Mouse (Mus musculus) frontal cortex, postnatal 36 days (tissue): Measurements from ENCODE around the gene Frmd4a.

Source experiments
- DNase-seq, 2 experiments: peaks; one replicate each; pipeline ENCODE4 v3.0.0; 2022; ENCODE audit warnings: low spot score in 2 of 2

The Frmd4a gene

DNA sequence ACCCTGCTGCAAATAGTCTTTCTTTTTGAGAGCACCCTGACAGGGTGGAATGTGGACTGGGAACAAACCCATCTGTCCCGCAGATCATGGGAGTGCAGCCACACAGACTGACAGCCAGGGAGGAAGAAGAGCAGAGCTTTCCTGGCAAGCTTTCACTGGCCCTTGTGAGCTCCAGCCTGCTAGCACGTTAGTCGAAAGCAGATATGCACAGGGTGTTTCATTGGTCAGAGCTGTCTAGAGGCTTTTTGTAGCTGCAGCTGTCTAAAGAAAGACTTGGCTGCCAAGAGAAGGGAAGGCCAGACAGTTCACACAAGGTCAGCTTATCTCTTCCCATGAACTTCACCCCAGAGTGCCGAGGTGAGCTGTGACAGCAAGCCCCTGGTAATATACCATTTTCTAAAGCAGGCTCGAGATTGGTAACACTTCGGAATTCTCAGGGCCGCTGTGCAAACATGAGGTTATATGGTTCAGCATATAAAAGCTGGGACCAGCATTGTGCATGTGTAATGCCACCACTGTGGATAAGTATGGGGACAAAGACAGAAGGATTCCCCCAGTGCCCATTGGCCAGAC lies 500.1 kb downstream of the Frmd4a start:
- no peak for DNase-seq

- DNase-seq = no peak
Measured at GRCm38 (mm10) chr2:4518549-4518948, 501.0 kb downstream of the Frmd4a start.

DNA sequence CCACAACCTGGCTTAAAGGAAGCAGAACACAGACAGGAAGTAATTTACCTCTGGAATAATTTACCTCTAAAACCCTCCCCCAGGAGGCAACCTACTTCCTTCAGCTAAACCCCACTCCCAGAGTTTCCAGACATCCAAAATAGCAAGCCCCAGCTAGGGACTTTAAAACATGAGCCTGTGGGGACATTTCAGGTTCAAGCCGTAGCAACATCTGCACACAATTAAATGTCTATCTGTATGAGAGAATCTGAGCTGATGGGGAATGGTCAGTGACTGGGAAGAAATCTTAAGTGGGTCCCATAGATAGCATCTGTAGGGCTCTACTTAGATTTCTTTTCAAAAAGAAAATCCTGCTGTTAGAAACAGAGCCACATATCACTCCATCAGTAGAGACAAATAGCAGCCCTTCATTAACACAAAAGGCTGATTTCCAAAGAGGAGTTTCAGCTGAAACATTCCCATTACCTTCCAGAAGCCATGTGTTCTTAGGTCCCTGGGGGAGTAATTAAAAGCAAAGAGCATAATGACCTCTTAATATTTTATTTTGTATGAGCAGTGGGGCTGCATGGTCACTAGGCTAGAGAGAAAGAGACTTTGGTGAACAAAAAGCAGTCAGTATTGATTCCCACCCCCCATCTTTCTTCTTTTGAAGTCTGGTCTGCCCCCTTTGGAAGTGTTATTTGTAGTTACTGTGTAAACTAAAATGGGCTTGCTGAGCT lies 505.4 kb downstream of the Frmd4a start:
- DNase-seq = no peak

DNA sequence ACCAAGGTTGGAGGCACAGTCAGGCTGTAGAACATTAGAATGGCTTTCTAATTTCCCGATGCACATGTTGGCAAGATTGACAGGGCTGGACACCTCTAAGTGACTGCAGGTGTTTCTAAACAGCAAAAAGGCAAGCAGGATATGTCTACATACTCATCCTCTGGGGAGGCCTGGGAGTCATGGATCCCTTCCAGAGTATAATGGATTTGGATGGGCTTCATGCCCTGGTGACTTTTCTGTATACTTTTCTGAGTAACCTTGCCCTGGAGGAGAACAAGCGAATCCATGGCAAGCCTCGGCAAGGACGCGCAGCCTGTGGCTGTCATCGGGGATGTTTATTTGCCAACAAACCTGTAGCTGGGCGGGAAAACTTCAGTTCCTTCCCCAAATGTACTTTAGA lies 509.6 kb downstream of the Frmd4a start:
- no peak for DNase-seq

- no peak for DNase-seq
Measured at GRCm38 (mm10) chr2:4529254-4529729, 511.8 kb downstream of the Frmd4a start.

DNA sequence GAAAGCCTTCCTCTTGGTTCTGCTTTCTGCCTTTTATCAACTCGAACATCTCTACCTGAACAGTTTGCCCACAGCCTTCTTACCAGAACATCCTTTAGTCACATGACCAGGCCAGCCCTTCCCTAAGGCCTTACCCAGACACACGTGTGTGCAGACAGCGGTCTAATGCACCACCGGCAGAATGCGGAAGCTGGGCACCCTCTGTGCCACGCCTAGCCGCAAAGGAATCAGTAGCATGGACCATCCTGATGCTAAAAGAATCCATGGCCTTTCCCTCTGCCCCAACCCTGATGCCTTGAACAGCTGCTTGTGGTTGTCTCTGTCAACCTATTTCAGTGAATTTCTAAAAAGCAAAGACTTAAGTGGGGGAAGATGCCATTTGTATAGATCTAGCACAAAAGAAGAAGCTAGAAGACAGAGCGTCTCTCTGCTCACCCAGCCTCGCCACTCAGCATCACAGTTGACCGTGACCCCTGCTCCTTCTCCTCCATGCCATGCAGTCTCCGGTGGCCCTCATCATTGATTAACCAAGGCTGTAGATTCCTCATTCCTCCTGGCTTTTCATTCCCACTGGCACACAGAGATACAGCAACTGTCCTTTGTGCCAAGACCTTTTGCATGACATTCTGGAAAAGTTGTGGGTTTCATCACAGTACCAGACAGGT lies 514.1 kb downstream of the Frmd4a start:
- no peak for DNase-seq

- DNase-seq = no peak
Measured at GRCm38 (mm10) chr2:4532198-4532568, 514.7 kb downstream of the Frmd4a start.

- DNase-seq = no peak
Measured at GRCm38 (mm10) chr2:4532945-4533344, 515.4 kb downstream of the Frmd4a start.

DNA sequence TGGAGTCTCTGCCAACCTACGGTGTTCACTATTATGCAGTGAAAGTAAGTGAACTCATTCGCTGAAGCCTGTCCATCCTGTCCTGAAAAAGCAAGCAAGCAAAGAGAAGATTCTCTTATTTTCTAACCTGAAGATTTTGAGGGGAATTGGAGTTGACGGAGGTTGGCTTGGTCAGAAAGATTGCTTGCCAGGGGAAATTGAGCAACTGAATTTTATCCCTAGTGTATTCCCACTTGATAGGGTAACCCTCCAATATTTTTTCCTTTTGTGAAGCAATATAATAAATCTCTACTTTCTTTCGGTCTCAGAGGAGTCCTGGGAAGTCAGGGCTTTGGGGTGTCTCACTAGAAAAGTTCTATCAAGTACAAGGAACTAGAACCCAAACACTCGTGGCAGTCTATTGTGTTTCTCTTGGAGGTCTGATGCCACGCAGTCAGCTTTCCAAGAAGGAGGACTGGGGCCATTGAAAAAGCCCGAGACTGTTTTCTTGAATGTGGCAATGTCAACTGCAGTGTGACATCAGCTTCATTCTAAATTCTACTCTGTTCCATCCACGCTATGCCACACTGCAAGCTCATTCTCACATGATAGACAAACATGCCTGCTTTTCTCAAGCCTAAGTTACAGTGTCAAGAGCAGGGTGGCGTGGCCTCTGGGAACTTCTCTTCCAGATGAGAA lies 517.8 kb downstream of the Frmd4a start:
- no peak for DNase-seq

- DNase-seq = no peak
Measured at GRCm38 (mm10) chr2:4541330-4541729, 523.8 kb downstream of the Frmd4a start.

- no peak for DNase-seq
Measured at GRCm38 (mm10) chr2:4541844-4542628, 524.5 kb downstream of the Frmd4a start.

GRCm38 (mm10) chr2:4542629-4543416 lies 525.3 kb downstream of the Frmd4a start:
- DNase-seq = no peak

- DNase-seq = no peak
Measured at GRCm38 (mm10) chr2:4543417-4543775, 525.9 kb downstream of the Frmd4a start.

DNA sequence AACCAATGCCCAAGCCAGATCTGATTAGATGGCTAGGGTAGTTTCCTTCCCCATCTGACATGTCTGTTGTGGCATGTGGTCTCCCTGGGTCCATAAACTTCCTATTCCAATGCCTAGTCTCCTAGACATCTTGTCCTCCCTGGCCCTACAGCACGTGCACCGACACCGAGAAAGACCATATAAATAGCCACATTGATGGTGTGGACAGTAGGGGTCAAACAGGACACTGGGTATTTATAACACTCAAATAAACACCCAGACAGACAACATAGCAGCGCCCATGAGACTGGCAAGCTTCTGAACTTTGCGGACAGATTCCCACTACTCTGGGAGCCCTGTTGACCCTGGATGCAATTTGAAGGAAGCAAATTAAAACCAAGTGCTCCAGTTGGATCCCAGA lies 526.8 kb downstream of the Frmd4a start:
- no peak for DNase-seq

DNA sequence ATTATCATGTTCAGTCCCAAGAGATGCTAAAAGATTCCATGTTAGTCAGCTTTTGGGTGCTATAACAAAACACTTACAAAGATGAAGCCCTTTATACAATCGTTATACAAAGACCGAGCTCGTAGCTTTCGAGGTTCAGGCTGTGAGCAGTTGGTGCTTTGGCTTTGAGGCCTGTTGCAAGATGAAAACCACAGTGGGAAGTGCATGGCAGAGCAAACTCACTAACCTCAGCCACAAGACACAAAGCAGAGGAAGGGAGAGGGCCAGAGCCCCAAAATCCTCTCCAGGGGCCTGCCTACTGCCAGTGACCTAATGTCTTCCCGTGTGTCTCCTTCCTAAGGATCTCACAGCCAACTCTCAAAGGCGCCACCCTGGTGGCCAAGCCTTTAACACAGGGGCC lies 527.7 kb downstream of the Frmd4a start:
- DNase-seq = no peak

DNA sequence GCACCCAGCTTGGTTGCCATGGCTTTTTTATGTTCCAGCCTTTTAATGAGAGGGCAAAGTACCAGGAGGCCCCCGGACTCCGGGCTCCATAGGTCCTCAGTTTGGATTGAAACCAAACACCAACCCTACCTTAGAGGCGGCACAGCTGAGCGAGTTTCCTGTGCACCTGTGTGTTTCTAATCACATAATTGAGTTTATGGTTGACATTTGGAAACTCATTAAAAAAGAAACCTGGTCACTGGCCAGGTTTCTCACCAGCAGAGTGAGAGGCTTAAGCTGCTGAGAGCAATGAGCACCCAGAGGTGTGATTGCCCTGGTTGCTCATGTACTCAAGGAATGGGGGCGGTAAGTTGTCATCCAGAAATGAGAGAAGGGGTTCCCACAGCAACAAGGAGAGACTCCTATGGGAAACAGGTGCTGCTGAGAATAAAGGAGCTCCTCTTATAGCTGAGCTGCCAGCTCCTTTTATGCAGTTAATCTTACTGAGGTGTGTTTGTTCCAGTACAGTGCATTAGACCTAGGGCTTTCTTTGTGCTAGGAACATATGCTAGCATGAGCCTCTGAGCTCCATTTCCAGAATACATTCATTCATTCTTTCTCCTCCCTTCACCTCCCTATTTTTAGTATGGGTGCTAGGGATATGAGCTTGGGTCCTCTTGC lies 529.6 kb downstream of the Frmd4a start:
- DNase-seq = no peak

GRCm38 (mm10) chr2:4549271-4549670 lies 531.8 kb downstream of the Frmd4a start:
- DNase-seq = no peak

DNA sequence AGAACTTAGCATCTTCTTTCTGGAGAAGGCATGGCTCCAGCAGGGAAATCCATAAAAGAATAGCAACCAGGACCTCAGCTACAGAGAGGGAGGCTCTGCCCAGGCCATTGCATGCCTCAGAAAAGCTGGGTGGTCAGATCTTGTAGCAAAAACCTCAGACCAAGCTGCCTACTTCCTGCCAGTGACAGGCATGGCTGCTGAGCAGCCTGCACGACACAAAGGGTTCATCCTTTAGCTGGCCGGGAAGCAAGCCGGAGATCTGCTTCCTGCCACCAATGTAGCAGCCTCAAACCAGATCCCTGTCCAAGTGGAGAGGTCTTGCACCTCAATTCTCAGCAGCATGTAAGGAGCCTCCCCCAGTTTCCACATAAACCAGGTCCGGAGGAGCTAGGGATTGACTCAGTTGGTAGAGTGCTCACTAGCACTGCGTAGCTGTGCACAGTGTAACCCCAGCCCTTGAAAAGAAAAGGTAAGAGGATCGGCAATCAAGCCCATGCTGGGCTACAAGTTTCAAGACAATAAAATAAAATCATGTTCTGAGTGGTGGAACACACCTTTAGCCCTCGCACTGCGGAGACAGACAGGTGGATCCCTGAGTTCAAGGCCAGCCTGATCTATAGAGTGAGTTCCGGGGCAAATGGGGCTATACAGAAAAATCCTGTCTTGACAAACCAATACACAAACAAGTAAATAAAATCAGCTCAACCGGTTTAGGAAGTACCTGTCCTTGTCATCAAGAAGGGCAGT lies 532.7 kb downstream of the Frmd4a start:
- no peak for DNase-seq

DNA sequence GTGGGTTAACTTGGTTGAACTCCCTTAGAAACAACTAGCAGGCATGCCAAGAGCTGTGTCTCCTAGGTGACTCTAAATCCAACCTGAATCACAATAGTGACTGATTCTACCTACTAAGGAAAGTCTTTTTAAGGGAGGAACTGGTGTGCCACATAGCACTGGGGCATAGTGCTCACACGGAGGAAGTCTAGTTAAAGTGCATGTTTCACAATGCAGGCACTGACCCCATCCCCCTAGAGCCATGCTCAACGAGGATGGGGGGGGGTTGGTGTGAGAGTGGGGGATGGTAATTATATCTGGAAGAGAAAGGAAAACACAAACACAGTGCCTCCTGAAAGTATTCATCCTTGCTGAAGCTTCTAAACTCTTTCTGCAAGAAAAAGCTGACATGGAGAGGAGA lies 533.9 kb downstream of the Frmd4a start:
- no peak for DNase-seq

DNA sequence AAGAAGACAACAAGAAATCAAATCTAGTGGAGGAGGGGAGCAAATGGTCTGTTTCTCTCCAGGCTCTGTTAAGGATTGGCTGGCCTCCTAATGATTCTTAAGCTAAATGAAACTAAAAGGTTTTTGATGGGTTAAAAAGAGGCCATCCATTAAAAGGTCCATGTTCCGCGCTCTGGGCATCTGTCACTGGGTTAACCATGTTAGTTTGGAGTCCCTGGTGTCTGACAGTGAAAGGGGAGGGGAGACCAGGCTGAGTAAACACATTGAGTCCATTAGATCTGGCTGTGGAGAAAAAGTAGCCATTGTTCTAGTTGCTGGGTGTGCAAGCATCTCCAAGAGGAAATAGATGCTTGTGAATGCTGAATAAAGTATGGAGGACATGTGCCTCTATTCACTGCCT lies 534.3 kb downstream of the Frmd4a start:
- no peak for DNase-seq
